Mouse (Mus musculus): ENCODE measurements around the gene Ccdc3. TPM values are rescaled to one million over a fixed set of nuclear protein-coding genes. Genes with fewer than 3 reads are reported as not detected.

Gene Ccdc3
- polyA plus RNA-seq, 1 experiment from 2014 or later, result 10.3 TPM

DNA sequence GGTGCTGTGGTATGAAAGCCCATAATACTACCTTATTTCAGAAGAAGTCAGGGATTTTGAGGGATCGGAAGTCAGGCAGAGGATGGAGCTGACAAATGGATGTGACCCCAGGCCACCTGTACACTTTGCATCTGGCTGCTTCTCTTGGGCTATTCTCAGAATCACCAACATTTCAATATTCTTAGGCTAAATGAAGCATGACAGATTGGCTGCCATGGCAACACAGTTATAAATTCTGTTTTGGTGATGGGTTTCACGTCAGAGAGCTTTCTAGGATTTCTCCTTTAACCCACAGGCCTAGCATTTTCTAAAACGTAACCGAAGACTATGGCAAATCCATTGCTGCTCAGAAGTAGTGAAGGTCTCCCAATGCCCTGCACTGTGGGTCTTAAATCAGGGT is 59.9 kb downstream of the Ccdc3 start:
- no peaks in the 10 kb centered on the region for H3K9me3 ChIP-seq (ENCODE audit: control insufficient read depth)
- no peak overlapping the region for H3K4me2 ChIP-seq (replicated peaks; ENCODE audit: low read depth)
- H3K4me1 ChIP-seq (replicated peaks; ENCODE audit: control insufficient read depth, insufficient read depth, low read length), result peaks cover 5% of the 10 kb centered on the region; the same call in 1 of the 2 replicates
- H3K9ac ChIP-seq (ENCODE audit: low read depth, low read length), result no peak overlapping the region
- no peak for TF ChIP-seq CTCF (IDR thresholded peaks at IDR 0.05; ENCODE audit: low read depth)
- ATAC-seq, result no peak
- H3K4me3 ChIP-seq (ENCODE audit: low read depth, low read length), result no peak overlapping the region
- WGBS, result 92% methylated on average over 4 of the region's 4 CpGs
- no peak overlapping the region for H3K27ac ChIP-seq (ENCODE audit: low read depth, low read length)
- H3K36me3 ChIP-seq (ENCODE audit: control insufficient read depth, insufficient read depth), result no peaks in the 10 kb centered on the region
- no peaks in the 10 kb centered on the region for H3K27me3 ChIP-seq (replicated peaks; ENCODE audit: control insufficient read depth, insufficient read depth, low read length)

DNA sequence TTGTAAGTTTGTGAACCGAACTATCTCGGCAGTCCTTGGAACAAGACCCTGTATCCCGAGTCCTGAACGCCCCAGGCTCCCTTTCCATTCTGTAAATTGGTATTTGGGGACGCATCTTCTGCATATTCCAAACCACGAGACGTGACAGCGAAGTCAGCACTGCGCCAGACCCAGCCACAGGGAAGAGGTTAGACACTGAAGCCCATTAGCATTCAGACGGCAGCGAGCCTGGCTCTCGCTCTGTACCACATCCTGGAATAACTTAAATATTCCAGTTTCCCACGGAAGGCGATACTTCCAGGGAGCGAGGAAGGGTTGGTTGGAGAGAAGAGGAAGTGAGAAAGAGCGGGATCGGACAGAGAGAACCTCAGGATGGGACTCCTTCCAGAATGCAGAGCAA is 61.7 kb downstream of the Ccdc3 start:
- no peak for TF ChIP-seq CTCF (IDR thresholded peaks at IDR 0.05; ENCODE audit: low read depth)
- WGBS, result 90% methylated on average over 17 of the region's 17 CpGs
- no peaks in the 10 kb centered on the region for H3K9me3 ChIP-seq (ENCODE audit: control insufficient read depth)

DNA sequence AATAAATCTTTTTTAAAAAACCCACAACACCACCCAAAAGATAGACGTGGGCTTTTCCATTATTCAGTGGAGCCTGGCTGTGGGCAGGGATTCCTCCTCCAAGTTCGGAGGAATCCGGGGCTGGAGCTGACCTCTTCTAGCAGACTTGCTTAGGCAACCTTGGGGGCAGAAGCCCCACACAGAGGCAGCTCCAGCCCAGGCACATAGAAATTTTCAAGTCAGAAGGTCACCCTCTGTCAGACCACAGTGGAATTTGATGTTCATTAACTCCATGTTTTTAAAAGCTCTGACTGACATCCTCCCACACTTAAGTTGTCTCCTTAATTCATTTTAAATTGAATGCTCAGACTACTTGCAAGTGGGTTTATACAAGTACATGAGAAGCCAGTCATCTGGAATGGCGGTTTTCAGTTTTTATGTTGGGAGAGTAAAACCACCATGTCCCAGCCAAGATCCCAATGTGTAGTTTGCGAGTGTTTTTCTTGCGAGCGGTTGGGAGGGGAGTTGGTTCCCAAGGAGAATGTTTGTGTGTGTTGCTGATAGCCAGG is 63.3 kb downstream of the Ccdc3 start:
- 82% methylated on average over 7 of the region's 7 CpGs for WGBS
- H3K27ac ChIP-seq (ENCODE audit: low read depth, low read length), result no peak overlapping the region

More for the DNA sequence above, 61.7 kb downstream of the Ccdc3 start:
- Histone ChIP-seq H3K36me3 (ENCODE audit: control insufficient read depth, insufficient read depth) (no peaks in the 10 kb centered on the region), H3K4me2 (replicated peaks; ENCODE audit: low read depth) (no peak overlapping the region), H3K27me3 (replicated peaks; ENCODE audit: control insufficient read depth, insufficient read depth, low read length) (no peaks in the 10 kb centered on the region), H3K4me3 (ENCODE audit: low read depth, low read length) (no peak overlapping the region), H3K27ac (ENCODE audit: low read depth, low read length) (no peak overlapping the region), H3K9ac (ENCODE audit: low read depth, low read length) (no peak overlapping the region), H3K4me1 (replicated peaks; ENCODE audit: control insufficient read depth, insufficient read depth, low read length) (no peaks in the 10 kb centered on the region)
- ATAC-seq, result no peak

DNA sequence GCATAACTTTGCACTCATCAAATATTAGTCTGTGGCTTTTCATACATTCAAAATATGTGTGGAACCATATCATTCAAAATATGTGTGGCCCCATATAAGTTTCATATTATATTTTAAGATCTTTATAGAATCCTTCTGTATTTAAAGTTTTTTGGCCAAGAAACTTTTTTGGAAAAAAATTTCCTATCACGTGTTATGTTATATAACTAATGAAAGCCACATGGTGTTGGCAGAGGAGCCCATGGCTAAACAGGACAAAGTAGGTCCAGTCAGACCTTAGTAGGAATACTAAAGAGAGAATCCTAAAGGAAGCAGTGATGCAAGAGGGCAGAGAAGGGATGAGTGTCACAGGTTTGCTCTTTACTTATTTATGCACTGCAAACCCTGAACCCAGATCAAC is 65.6 kb downstream of the Ccdc3 start:
- no peak overlapping the region for H3K4me2 ChIP-seq (replicated peaks; ENCODE audit: low read depth)

More for the DNA sequence above, 63.3 kb downstream of the Ccdc3 start:
- Histone ChIP-seq H3K4me2 (replicated peaks; ENCODE audit: low read depth) (no peak overlapping the region), H3K4me3 (ENCODE audit: low read depth, low read length) (no peak overlapping the region), H3K36me3 (ENCODE audit: control insufficient read depth, insufficient read depth) (no peaks in the 10 kb centered on the region), H3K4me1 (replicated peaks; ENCODE audit: control insufficient read depth, insufficient read depth, low read length) (no peaks in the 10 kb centered on the region), H3K9ac (ENCODE audit: low read depth, low read length) (no peak overlapping the region), H3K27me3 (replicated peaks; ENCODE audit: control insufficient read depth, insufficient read depth, low read length) (no peaks in the 10 kb centered on the region), H3K9me3 (ENCODE audit: control insufficient read depth) (no peaks in the 10 kb centered on the region)
- TF ChIP-seq CTCF (IDR thresholded peaks at IDR 0.05; ENCODE audit: low read depth), result no peak
- no peak for ATAC-seq

DNA sequence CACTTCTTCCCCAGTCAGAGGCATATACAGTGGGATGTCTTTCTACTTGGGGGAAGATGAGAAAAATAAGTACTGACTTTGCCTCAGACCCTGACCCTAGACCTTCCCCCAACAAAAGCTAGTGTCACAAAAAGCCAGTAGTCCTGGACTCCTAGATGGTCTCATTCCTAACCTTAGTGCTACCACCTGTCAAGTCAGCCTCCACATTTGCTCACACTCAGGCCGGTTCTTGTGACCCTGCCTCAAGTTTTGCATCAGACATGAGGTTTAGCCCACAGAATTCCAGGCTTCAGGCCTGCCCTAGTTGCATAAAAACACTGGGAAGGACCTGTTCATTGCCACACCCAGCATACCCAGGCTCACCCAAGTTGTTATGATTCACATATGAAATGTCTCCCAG is 67.4 kb downstream of the Ccdc3 start:
- TF ChIP-seq CTCF (IDR thresholded peaks at IDR 0.05; ENCODE audit: low read depth), result no peak
- H3K4me2 ChIP-seq (replicated peaks; ENCODE audit: low read depth), result no peak overlapping the region
- WGBS, result 80% methylated on average over 1 of the region's 1 CpGs
- no peak for ATAC-seq
- no peak overlapping the region for H3K4me3 ChIP-seq (ENCODE audit: low read depth, low read length)
- H3K27ac ChIP-seq (ENCODE audit: low read depth, low read length), result no peak overlapping the region
- H3K9me3 ChIP-seq (ENCODE audit: control insufficient read depth), result no peaks in the 10 kb centered on the region
- no peaks in the 10 kb centered on the region for H3K4me1 ChIP-seq (replicated peaks; ENCODE audit: control insufficient read depth, insufficient read depth, low read length)
- no peaks in the 10 kb centered on the region for H3K36me3 ChIP-seq (ENCODE audit: control insufficient read depth, insufficient read depth)
- H3K27me3 ChIP-seq (replicated peaks; ENCODE audit: control insufficient read depth, insufficient read depth, low read length), result no peaks in the 10 kb centered on the region
- no peak overlapping the region for H3K9ac ChIP-seq (ENCODE audit: low read depth, low read length)

More for the DNA sequence above, 65.6 kb downstream of the Ccdc3 start:
- no peak for ATAC-seq
- H3K4me1 ChIP-seq (replicated peaks; ENCODE audit: control insufficient read depth, insufficient read depth, low read length), result no peaks in the 10 kb centered on the region
- 76% methylated on average over 1 of the region's 1 CpGs for WGBS
- no peak overlapping the region for H3K9ac ChIP-seq (ENCODE audit: low read depth, low read length)
- H3K27ac ChIP-seq (ENCODE audit: low read depth, low read length), result no peak overlapping the region
- H3K27me3 ChIP-seq (replicated peaks; ENCODE audit: control insufficient read depth, insufficient read depth, low read length), result no peaks in the 10 kb centered on the region
- H3K9me3 ChIP-seq (ENCODE audit: control insufficient read depth), result no peaks in the 10 kb centered on the region
- H3K36me3 ChIP-seq (ENCODE audit: control insufficient read depth, insufficient read depth), result no peaks in the 10 kb centered on the region
- no peak for TF ChIP-seq CTCF (IDR thresholded peaks at IDR 0.05; ENCODE audit: low read depth)
- H3K4me3 ChIP-seq (ENCODE audit: low read depth, low read length), result no peak overlapping the region

DNA sequence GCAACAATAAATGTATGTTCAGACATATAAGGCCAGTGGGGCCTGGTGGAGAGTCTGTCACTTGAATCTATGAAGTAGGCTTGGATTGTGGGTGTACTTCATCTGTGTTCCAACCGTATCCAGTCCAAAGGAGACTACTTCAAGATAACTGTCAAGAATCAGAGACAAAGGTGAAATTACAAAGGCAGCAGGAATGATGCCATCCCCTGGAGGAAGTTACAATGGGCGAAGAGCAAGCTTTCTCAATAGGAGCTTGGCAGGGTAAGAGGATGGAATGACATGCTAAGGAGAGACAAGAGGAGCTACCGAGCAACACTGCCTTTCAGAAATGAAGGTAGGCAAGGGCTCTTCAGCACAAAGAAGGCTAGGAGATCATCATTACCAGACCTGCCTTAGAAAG is 69.1 kb downstream of the Ccdc3 start:
- WGBS, result 85% methylated on average over 3 of the region's 3 CpGs
- ATAC-seq, result no peak

DNA sequence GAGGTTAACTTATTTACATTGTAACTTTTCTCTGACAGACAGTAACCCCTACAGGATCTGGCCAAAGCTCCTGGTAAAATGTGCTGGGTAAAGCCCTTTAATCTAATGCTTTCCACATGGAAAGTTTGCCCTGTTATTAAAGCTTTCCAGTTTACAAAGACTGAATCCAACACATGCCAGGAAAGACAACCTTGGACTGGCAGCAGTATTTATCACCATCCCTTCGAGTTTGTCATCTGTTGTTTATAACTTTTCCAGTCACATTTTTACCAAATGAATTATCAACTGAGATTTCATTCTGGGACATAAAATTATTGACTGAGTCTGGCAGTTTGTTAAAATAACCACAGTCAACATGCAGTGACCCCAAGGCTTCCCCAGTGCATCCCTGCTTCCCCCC is 77.0 kb downstream of the Ccdc3 start:
- no peak overlapping the region for H3K27ac ChIP-seq (ENCODE audit: low read depth, low read length)
- TF ChIP-seq CTCF (IDR thresholded peaks at IDR 0.05; ENCODE audit: low read depth), result no peak
- H3K4me2 ChIP-seq (replicated peaks; ENCODE audit: low read depth), result no peak overlapping the region
- no peaks in the 10 kb centered on the region for H3K4me1 ChIP-seq (replicated peaks; ENCODE audit: control insufficient read depth, insufficient read depth, low read length)
- no peaks in the 10 kb centered on the region for H3K27me3 ChIP-seq (replicated peaks; ENCODE audit: control insufficient read depth, insufficient read depth, low read length)
- no peaks in the 10 kb centered on the region for H3K36me3 ChIP-seq (ENCODE audit: control insufficient read depth, insufficient read depth)
- H3K4me3 ChIP-seq (ENCODE audit: low read depth, low read length), result no peak overlapping the region
- ATAC-seq, result no peak
- no peaks in the 10 kb centered on the region for H3K9me3 ChIP-seq (ENCODE audit: control insufficient read depth)
- 46% methylated on average over 1 of the region's 1 CpGs for WGBS
- no peak overlapping the region for H3K9ac ChIP-seq (ENCODE audit: low read depth, low read length)

More for the DNA sequence above, 69.1 kb downstream of the Ccdc3 start:
- no peak overlapping the region for H3K4me2 ChIP-seq (replicated peaks; ENCODE audit: low read depth)
- no peak overlapping the region for H3K4me3 ChIP-seq (ENCODE audit: low read depth, low read length)
- no peak for TF ChIP-seq CTCF (IDR thresholded peaks at IDR 0.05; ENCODE audit: low read depth)
- H3K27me3 ChIP-seq (replicated peaks; ENCODE audit: control insufficient read depth, insufficient read depth, low read length), result no peaks in the 10 kb centered on the region
- H3K4me1 ChIP-seq (replicated peaks; ENCODE audit: control insufficient read depth, insufficient read depth, low read length), result no peaks in the 10 kb centered on the region
- no peaks in the 10 kb centered on the region for H3K9me3 ChIP-seq (ENCODE audit: control insufficient read depth)
- no peaks in the 10 kb centered on the region for H3K36me3 ChIP-seq (ENCODE audit: control insufficient read depth, insufficient read depth)
- no peak overlapping the region for H3K27ac ChIP-seq (ENCODE audit: low read depth, low read length)
- H3K9ac ChIP-seq (ENCODE audit: low read depth, low read length), result no peak overlapping the region
